Mouse (Mus musculus): ENCODE results near the gene Zyg11a. TPM values are rescaled to one million over a fixed set of nuclear protein-coding genes. Genes with fewer than 3 reads are reported as not detected.
A peak's percentile ranks its signal among the peaks of the same experiment; 100 is the strongest.
"Not testable (repeated sequence)": the region's sequence is repeated elsewhere in the genome, so short reads cannot be mapped to it uniquely, and the experiment has no call there.

Gene Zyg11a
- polyA plus RNA-seq, 1 experiment = not detected

GRCm38 (mm10) chr4:108166874-108167273 lies 51.0 kb downstream of the Zyg11a start:
- WGBS = 43% methylated on average over 4 of the region's 4 CpGs
- Histone ChIP-seq H3K27ac (ENCODE audit: insufficient read depth, low read length) (no peak overlapping the region), H3K4me1 (ENCODE audit: control insufficient read depth, insufficient read depth, low read length) (no peaks in the 10 kb centered on the region), H3K27me3 (ENCODE audit: control insufficient read depth, insufficient read depth, low read length) (no peaks in the 10 kb centered on the region), H3K4me3 (replicated peaks; ENCODE audit: insufficient read depth, low read depth, low read length) (no peak overlapping the region)
- TF ChIP-seq POLR2A (IDR thresholded peaks at IDR 0.05; ENCODE audit: borderline replicate concordance, insufficient read depth, low read length) = no peak
- no peak for TF ChIP-seq CTCF (IDR thresholded peaks at IDR 0.05; ENCODE audit: borderline replicate concordance, insufficient read depth, low read depth, low read length)
- peak in 1 of 2 experiments; percentile 11 for DNase-seq

- H3K4me1 ChIP-seq (ENCODE audit: control insufficient read depth, insufficient read depth, low read length) = no peaks in the 10 kb centered on the region
- TF ChIP-seq POLR2A (IDR thresholded peaks at IDR 0.05; ENCODE audit: borderline replicate concordance, insufficient read depth, low read length) (no peak), CTCF (IDR thresholded peaks at IDR 0.05; ENCODE audit: borderline replicate concordance, insufficient read depth, low read depth, low read length) (peak; percentile 20; the same call in 1 of the 2 replicates)
- H3K4me3 ChIP-seq (replicated peaks; ENCODE audit: insufficient read depth, low read depth, low read length) = peak within 1 kb of the TSS; percentile 78
- H3K27ac ChIP-seq (ENCODE audit: insufficient read depth, low read length) = no peak within 1 kb of the TSS
- WGBS = under 1% methylated on average over 43 of the region's 43 CpGs
- H3K27me3 ChIP-seq (ENCODE audit: control insufficient read depth, insufficient read depth, low read length) = no peaks in the 10 kb centered on the region
- peak; percentile 58 to 65 for DNase-seq
Observed at GRCm38 (mm10) chr4:108165152-108165895, 52.5 kb downstream of the Zyg11a start, which contains the start of gene Echdc2. TSS of gene Echdc2 (plus strand) at chr4:108165437.

DNA sequence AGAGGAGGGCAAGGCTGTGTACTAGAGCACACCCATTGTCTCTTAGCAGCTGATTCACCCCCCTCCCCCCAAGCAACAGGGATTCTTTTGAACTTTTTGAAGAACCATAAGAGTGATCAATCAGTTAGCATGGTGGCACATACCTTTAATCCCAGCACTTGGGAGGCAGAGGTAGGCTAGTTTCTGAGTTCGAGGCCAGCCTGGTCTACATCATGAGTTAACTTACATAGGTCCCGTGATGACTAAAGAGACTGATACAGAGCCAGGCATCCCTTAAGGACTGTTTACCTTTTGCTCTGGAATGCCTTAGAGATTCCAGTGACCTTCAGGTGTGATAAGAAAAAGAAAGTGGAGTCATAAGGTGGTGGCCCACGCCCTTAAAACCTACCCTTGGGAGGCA lies 54.6 kb downstream of the Zyg11a start:
- no peaks in the 10 kb centered on the region for H3K27me3 ChIP-seq (ENCODE audit: control insufficient read depth, insufficient read depth, low read length)
- H3K4me3 ChIP-seq (replicated peaks; ENCODE audit: insufficient read depth, low read depth, low read length) = no peak overlapping the region
- H3K4me1 ChIP-seq (ENCODE audit: control insufficient read depth, insufficient read depth, low read length) = no peaks in the 10 kb centered on the region
- TF ChIP-seq POLR2A (IDR thresholded peaks at IDR 0.05; ENCODE audit: borderline replicate concordance, insufficient read depth, low read length) = no peak
- no peak for TF ChIP-seq CTCF (IDR thresholded peaks at IDR 0.05; ENCODE audit: borderline replicate concordance, insufficient read depth, low read depth, low read length)
- WGBS = 94% methylated on average over 3 of the region's 3 CpGs
- no peak for DNase-seq
- H3K27ac ChIP-seq (ENCODE audit: insufficient read depth, low read length) = no peak overlapping the region

- no peak overlapping the region for H3K4me3 ChIP-seq (replicated peaks; ENCODE audit: insufficient read depth, low read depth, low read length)
- WGBS = 93% methylated on average over 8 of the region's 8 CpGs
- H3K4me1 ChIP-seq (ENCODE audit: control insufficient read depth, insufficient read depth, low read length) = no peaks in the 10 kb centered on the region
- no peak overlapping the region for H3K27ac ChIP-seq (ENCODE audit: insufficient read depth, low read length)
- no peak for DNase-seq
- no peak for TF ChIP-seq POLR2A (IDR thresholded peaks at IDR 0.05; ENCODE audit: borderline replicate concordance, insufficient read depth, low read length)
- TF ChIP-seq CTCF (IDR thresholded peaks at IDR 0.05; ENCODE audit: borderline replicate concordance, insufficient read depth, low read depth, low read length) = no peak
- H3K27me3 ChIP-seq (ENCODE audit: control insufficient read depth, insufficient read depth, low read length) = no peaks in the 10 kb centered on the region
Observed at GRCm38 (mm10) chr4:108161936-108162335, 55.9 kb downstream of the Zyg11a start.

DNA sequence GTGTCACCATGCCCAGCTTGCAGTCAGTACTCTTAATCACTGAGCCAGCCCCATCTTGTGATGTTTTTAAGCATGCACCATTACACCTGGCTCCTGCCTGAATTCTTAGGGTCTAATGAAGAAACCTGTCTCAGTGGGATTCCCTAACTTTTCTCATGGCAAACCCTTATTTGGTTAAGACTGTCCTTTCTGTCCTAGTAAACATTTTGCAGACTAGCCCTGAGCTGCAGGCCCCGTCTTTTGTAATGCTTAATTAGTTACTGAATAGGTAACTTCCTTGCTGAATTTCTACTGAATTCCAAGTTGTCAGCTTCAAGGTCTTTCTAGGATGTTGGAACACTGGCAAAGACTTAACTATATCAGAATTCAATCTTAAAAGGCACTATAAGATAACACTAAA lies 62.7 kb downstream of the Zyg11a start:
- not testable (repeated sequence) for H3K4me1 ChIP-seq (ENCODE audit: control insufficient read depth, insufficient read depth, low read length); H3K27me3 ChIP-seq (ENCODE audit: control insufficient read depth, insufficient read depth, low read length); H3K27ac ChIP-seq (ENCODE audit: insufficient read depth, low read length); H3K4me3 ChIP-seq (replicated peaks; ENCODE audit: insufficient read depth, low read depth, low read length); DNase-seq
- WGBS = 82% methylated on average over 1 of the region's 1 CpGs

- H3K4me3 ChIP-seq (replicated peaks; ENCODE audit: insufficient read depth, low read depth, low read length); H3K27me3 ChIP-seq (ENCODE audit: control insufficient read depth, insufficient read depth, low read length); H3K4me1 ChIP-seq (ENCODE audit: control insufficient read depth, insufficient read depth, low read length); DNase-seq; H3K27ac ChIP-seq (ENCODE audit: insufficient read depth, low read length): not testable (repeated sequence)
- WGBS = 55% methylated on average over 3 of the region's 3 CpGs
Observed at GRCm38 (mm10) chr4:108145554-108145953, 72.3 kb downstream of the Zyg11a start.

DNA sequence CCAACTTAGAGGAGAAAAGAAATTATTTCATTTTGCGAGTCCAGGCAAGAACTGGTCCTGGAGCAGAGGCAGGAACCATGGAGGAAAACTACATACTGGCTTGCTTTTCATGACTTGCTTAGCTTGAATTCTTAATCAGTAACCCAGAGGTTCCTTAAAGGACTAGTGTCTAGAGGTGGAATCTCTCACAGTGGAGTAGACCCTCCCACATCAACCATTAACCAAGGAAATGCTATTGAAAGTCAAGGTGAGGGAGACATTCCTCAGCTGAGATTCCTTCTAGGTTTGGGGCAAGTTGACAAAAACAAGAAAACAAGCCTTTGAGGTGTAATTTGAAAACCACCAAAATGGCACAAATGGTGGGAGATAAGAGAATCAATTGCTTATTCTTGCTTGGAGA lies 73.0 kb downstream of the Zyg11a start, which contains the start of gene Scp2:
Scp2 (minus strand) TSS at position 119 of the 400 bp plus-strand sequence.
- Histone ChIP-seq H3K27me3 (ENCODE audit: control insufficient read depth, insufficient read depth, low read length) (no peaks in the 10 kb centered on the region), H3K4me1 (ENCODE audit: control insufficient read depth, insufficient read depth, low read length) (no peaks in the 10 kb centered on the region), H3K4me3 (replicated peaks; ENCODE audit: insufficient read depth, low read depth, low read length) (no peak within 1 kb of the TSS), H3K27ac (ENCODE audit: insufficient read depth, low read length) (no peak within 1 kb of the TSS)
- DNase-seq = no peak
- no peak for TF ChIP-seq CTCF (IDR thresholded peaks at IDR 0.05; ENCODE audit: borderline replicate concordance, insufficient read depth, low read depth, low read length)
- no peak for TF ChIP-seq POLR2A (IDR thresholded peaks at IDR 0.05; ENCODE audit: borderline replicate concordance, insufficient read depth, low read length)
- 87% methylated on average over 1 of the region's 1 CpGs for WGBS

DNA sequence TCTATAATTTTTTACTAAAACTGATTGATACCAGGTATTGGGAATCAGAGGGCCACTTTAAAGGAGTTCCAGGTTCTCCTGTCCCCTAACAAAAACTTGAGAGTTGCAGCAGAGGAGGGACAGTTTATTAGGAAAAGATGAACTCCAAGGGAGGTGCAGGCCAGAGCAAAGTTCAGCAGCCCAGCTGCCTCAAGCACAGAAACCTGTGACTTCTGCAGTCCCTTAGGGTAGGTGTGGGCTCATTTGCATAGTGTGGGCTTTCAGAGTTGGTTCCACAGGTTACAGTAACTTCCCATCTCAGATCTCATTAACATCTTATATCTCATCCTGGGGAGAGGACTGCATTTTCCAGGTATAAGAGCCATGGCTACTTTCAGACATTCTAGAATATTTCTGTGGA lies 74.1 kb downstream of the Zyg11a start:
- TF ChIP-seq CTCF (IDR thresholded peaks at IDR 0.05; ENCODE audit: borderline replicate concordance, insufficient read depth, low read depth, low read length) (no peak), POLR2A (IDR thresholded peaks at IDR 0.05; ENCODE audit: borderline replicate concordance, insufficient read depth, low read length) (no peak)

DNA sequence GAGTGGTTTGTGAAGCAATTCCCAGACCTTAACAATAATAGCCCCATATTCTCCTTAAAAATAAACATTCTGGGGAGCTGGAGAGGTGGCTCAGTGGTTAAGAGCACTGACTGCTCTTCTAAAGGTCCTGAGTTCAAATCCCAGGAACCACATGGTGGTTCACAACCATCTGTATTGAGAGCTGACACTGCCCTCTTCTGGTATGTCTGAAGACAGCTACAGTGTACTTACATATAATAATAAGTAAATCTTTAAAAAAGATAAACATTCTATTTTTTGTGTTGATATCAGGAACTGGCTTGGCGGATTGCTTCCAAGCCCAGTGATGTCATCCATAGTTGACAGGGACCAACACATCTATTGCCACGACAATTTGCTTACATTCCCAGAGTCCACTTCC lies 74.7 kb downstream of the Zyg11a start:
- 89% methylated on average over 2 of the region's 2 CpGs for WGBS
- H3K4me3 ChIP-seq (replicated peaks; ENCODE audit: insufficient read depth, low read depth, low read length); H3K27me3 ChIP-seq (ENCODE audit: control insufficient read depth, insufficient read depth, low read length); DNase-seq; H3K27ac ChIP-seq (ENCODE audit: insufficient read depth, low read length); H3K4me1 ChIP-seq (ENCODE audit: control insufficient read depth, insufficient read depth, low read length): not testable (repeated sequence)

More for the DNA sequence above, 74.1 kb downstream of the Zyg11a start:
- H3K27me3 ChIP-seq (ENCODE audit: control insufficient read depth, insufficient read depth, low read length) = no peaks in the 10 kb centered on the region
- H3K4me1 ChIP-seq (ENCODE audit: control insufficient read depth, insufficient read depth, low read length) = no peaks in the 10 kb centered on the region
- H3K27ac ChIP-seq (ENCODE audit: insufficient read depth, low read length) = no peak overlapping the region
- no peak for DNase-seq
- H3K4me3 ChIP-seq (replicated peaks; ENCODE audit: insufficient read depth, low read depth, low read length) = no peak overlapping the region
